Mouse (Mus musculus): ENCODE measurements around the gene Pmp22.

Pmp22 gene

GRCm38 (mm10) chr11:63128784-63129183 is at the start of gene Pmp22:
TSS of gene Pmp22 (plus strand) at chr11:63128982.
- DNase-seq, result no peak

DNA sequence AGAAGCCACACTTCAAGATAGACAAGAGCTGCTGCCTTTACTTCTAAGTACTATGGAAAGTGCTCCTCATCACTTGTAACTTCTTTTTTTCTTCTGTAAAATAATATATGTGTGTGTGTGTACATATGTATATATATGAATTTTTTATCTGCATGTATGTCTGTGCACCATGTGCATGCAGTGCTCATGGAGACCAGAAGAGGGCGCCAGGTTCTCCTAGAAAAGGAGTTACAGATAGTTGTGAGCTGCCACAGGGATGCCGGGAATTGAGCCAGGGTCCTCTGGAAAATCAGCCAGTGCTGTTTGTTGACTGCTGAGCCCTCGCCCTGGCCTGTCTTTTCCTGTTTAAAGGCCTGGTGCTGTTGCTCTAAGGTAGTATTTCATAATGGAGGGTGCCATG is 44.2 kb upstream of the Pmp22 start:
- DNase-seq, result no peak

GRCm38 (mm10) chr11:63088672-63089071 is 40.1 kb upstream of the Pmp22 start:
- DNase-seq, result no peak

DNA sequence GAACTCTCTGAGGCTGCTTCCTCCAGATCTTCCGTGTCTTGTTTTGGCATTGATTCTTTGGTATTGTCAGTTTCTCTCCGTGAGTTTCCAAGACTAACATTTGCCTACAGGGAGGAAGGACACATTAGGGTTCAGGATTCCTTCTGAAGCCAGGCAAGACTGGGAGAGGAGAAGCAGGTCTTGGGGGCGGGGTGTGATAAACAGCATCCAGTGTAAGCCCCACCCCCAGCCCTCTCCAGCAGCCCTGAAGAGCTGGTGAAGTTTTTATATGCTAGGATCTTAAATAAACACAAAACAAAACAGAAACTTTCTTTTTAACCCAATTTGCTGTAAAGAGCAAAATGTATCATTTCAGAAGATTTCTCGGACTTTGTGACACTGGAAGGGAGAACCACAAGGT is 38.6 kb upstream of the Pmp22 start:
- DNase-seq, result no peak

- DNase-seq, result no peak
Observed at GRCm38 (mm10) chr11:63090986-63091385, 37.8 kb upstream of the Pmp22 start.

DNA sequence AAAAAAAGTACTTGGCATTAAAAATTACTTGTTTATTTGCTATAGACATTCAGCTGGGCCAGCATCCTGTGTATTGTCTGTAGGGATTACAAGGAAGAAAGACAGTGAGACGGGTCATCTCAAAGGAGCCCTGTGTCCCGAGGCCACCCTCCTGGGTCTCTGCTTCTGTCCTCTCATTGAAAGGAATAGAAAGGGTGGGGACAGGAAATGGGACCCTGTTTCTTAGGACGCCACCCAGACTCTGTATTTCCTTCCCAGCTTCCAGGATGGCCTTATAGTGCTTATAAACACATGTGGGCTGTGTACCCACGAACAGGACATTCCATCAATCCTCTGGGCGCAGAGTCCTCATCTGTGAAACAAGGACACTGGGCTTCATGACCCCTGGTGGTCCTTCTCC is 36.5 kb upstream of the Pmp22 start:
- no peak for DNase-seq

- DNase-seq, result no peak
Observed at GRCm38 (mm10) chr11:63093601-63094000, 35.2 kb upstream of the Pmp22 start.

GRCm38 (mm10) chr11:63094496-63094895 is 34.3 kb upstream of the Pmp22 start:
- no peak for DNase-seq

DNA sequence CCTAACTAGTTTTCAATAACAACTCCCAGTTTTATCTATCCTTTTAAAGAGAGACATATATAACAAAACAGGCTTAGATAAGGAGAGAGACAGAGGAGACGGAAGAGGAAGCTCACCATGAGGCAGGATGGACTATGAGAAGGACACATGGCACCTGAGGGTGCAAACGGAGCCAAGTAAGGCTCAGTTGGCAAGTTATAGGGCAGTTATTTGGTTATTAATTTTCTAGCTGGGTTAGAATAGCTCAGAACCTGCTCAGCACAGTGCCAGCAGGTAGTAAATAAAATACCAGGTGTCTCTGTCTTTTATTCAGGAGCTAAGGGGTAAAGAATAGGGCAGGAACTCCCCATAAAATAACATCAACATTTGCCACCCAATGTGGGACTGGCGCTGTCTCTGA is 30.8 kb upstream of the Pmp22 start:
- no peak for DNase-seq

DNA sequence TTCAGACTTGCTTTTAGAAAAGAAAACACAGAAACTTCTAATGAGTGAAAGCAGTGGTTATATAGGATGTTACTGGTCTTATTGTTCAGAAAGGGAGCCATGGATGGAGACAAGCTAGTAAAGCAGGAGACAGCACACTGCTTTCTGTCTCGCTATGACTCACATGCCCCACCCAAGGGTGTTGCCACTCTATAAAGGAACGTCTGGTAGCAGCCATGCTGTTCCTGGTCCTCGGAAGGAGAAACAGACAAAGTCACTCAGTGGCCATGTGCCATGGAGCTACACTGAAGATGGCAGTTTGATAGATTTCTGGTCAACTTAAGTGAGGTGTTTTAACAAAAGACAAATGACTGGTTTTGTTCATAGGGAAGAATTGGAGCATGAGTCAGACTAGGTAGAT is 29.4 kb upstream of the Pmp22 start:
- no peak for DNase-seq

- DNase-seq, result no peak
Observed at GRCm38 (mm10) chr11:63103256-63103655, 25.5 kb upstream of the Pmp22 start.

GRCm38 (mm10) chr11:63104026-63104425 is 24.8 kb upstream of the Pmp22 start:
- no peak for DNase-seq

DNA sequence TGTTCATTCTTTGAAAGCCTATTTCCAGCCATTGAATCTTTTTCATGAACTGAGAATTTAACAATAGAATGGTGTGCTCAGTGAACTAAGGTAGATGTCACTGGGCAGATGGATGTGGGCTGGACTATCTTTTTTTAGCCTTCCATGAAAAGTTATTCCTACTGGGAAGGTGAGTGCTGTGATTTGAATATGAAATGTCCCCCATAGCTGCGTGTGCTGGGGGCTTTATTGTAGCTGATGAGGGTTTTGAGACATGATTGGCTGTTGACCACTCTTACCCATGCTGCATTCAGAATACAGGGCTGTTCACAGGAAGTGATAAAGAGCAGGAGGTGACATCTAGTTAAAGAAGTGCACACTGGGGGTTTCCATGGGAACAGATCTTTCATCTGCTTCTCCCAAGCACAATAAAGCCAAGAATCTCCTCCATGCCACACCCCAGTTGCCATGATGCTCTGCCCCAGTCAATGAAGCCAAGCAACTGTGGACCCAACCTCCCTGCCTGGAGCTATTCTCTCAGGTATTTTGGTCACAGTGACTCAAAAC is 19.5 kb upstream of the Pmp22 start:
- DNase-seq, result no peak

- DNase-seq, result no peak
Observed at GRCm38 (mm10) chr11:63110329-63110728, 18.5 kb upstream of the Pmp22 start.

DNA sequence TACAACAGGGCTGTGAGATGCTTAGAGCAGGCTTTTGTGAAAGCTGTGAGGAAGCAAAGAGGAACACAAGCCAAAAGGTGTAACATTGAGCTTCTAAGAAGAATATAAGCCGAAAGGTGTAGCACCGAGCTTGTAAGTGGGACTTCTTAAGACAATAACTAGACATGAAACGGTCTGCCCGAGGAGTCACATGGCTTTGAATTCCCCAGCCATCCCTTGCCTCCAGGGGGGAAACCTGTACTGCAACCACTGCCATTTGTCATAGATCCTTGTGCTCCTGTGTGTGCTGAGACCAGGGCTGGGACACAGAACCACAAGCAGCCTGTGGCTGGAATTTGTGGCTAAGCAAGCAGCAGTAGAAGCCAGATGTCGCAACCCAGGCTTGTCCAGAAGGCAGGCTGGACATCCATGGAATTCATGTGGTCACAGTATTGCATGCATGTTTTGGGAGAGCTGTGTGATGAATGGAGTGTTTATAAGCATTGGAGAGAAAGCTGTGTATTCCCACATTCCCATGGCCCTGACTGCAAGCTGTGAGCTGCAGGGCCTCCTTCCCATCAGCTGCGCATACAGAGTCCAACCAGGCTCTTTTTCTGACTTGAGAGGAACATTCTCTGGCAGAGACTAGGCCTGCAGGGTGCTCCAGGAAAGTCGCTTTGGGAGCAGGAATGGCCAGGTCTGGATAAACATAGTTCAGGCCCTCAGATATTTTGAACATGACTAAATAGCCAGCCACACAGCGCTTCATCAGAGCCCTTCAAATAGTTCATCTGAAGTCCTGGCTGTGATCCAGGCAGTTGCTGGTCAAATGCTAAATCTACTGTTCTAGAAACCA is 13.8 kb upstream of the Pmp22 start:
- DNase-seq, result no peak

- no peak for DNase-seq
Observed at GRCm38 (mm10) chr11:63116652-63117051, 12.1 kb upstream of the Pmp22 start.

- no peak for DNase-seq
Observed at GRCm38 (mm10) chr11:63117266-63117665, 11.5 kb upstream of the Pmp22 start.

DNA sequence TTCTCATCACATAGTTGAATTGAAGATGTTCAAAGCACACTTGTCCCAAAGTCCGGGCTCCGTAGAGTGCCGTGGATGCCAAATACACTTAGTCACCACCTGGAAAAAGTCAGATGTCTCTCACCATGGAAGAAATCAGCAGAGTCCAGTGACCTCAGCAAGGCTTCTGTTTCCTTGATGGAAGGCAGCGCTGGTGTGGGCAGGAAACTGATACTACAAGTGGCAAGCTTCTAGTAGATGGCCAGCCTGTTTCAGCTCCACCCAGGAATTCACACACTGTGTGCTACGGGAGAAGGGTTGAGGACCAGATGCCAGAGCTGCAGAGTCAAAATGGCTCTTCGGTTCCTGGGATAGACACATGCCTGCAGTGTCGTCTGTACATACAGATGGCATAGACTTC is 9.0 kb upstream of the Pmp22 start:
- no peak for DNase-seq

- DNase-seq, result no peak
Observed at GRCm38 (mm10) chr11:63122249-63122648, 6.5 kb upstream of the Pmp22 start.

DNA sequence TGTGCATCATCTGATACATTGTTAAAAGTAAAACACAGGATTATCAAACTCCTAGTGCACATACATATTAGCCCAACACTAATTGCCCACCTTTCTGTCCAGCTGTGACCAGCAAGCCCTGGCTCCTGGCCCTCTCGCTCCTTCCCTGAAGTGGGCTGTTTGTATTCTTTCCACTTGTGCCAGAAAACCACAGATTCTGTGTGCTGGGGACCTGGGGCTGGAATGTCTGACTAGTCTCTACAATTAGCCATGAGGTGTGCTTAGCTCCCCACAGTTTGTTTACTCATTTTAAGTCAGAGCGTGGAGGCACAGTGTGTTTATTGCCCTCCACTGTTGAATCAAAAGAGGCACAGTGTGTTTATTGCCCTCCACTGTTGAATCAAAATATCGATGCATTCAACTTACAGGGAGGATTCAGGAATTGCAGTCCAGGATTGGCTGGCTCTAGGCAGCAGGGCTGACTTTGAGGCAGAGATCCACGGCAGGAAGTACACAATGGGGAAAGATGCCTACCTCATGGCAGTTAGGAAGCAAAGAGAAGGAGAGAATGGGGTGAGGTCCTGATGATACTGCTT is 5.9 kb upstream of the Pmp22 start:
- no peak for DNase-seq

- DNase-seq, result no peak
Observed at GRCm38 (mm10) chr11:63124316-63124715, 4.5 kb upstream of the Pmp22 start.

GRCm38 (mm10) chr11:63125832-63126456 is 2.8 kb upstream of the Pmp22 start:
- no peak for DNase-seq

- DNase-seq, result no peak
Observed at GRCm38 (mm10) chr11:63126976-63127375, 1.8 kb upstream of the Pmp22 start.

GRCm38 (mm10) chr11:63127513-63127912 is 1.3 kb upstream of the Pmp22 start:
- no peak for DNase-seq

Measured in spleen, adult 18-20 months (tissue).